Mouse (Mus musculus) embryonic facial prominence, embryonic 11.5 days (tissue): ENCODE results near the gene Irak2. TPM values are rescaled to one million over a fixed set of nuclear protein-coding genes. Genes with fewer than 3 reads are reported as not detected.

Experiments used
- microRNA-seq: library from miRNA; unstranded; fragments of <30 nt; microRNA quantifications from one replicate; pipeline ENCODE4, GENCODE M21; 2016; ENCODE audit warnings: borderline number of aligned reads
- polyA plus RNA-seq: library from polyadenylated mRNA; unstranded; fragments of >200 nt; fragmentation: Nextera tagmentation; extraction: Ambion mirVana; gene quantifications from 2 replicates; pipeline ENCODE4 v1.2.1, GENCODE M21; 2014

The Irak2 gene
- polyA plus RNA-seq, 1 experiment from 2014 or later = 2.2 TPM

Small RNAs within 50 kb of the gene (microRNA-seq; reads per million reads assigned to microRNA genes)
- gene Mir7042 = 1.4 reads per million

Other genes with a start within 250 kb of the Irak2 start
- 2.2 and 2.7 TPM in 2 replicates for gene Ttll3, start 249.2 kb upstream of the Irak2 start, polyA plus RNA-seq
- gene Rpusd3, start 219.1 kb upstream of the Irak2 start, polyA plus RNA-seq = 25.7 and 27.2 TPM in 2 replicates
- not detected in 2 replicates for gene Cidec, start 202.7 kb upstream of the Irak2 start, polyA plus RNA-seq
- gene Jagn1, start 195.9 kb upstream of the Irak2 start, polyA plus RNA-seq = 72.6 and 77.6 TPM in 2 replicates
- gene Il17re, start 180.0 kb upstream of the Irak2 start, polyA plus RNA-seq = 1.2 and 2.3 TPM in 2 replicates
- gene Il17rc, start 167.0 kb upstream of the Irak2 start, polyA plus RNA-seq = 1.3 and 3.5 TPM in 2 replicates
- gene Creld1, start 155.2 kb upstream of the Irak2 start, polyA plus RNA-seq = 13.1 and 16.2 TPM in 2 replicates
- gene Prrt3, start 136.5 kb upstream of the Irak2 start, polyA plus RNA-seq = 0.90 and 1.3 TPM in 2 replicates
- 83.2 and 85.8 TPM in 2 replicates for gene Emc3, start 106.8 kb upstream of the Irak2 start, polyA plus RNA-seq
- gene Fancd2, start 106.8 kb upstream of the Irak2 start, polyA plus RNA-seq = 14.6 and 17.7 TPM in 2 replicates
- gene Fancd2os, start 37.8 kb upstream of the Irak2 start, polyA plus RNA-seq = 0.20 TPM in 1 of 2 replicates, not detected in the other
- 232 and 233 TPM in 2 replicates for gene Brk1, start 33.7 kb upstream of the Irak2 start, polyA plus RNA-seq
- 56.9 and 64.0 TPM in 2 replicates for gene Vhl, start 14.5 kb upstream of the Irak2 start, polyA plus RNA-seq
- gene Tatdn2, start 58.6 kb downstream of the Irak2 start, polyA plus RNA-seq = 0.84 and 1.6 TPM in 2 replicates
- not detected in 2 replicates for gene Ghrl, start 81.4 kb downstream of the Irak2 start, polyA plus RNA-seq
- 274 and 299 TPM in 2 replicates for gene Sec13, start 102.3 kb downstream of the Irak2 start, polyA plus RNA-seq